8 mouse cellular contexts compared by ENCODE assay signal in the genomic region with DNA sequence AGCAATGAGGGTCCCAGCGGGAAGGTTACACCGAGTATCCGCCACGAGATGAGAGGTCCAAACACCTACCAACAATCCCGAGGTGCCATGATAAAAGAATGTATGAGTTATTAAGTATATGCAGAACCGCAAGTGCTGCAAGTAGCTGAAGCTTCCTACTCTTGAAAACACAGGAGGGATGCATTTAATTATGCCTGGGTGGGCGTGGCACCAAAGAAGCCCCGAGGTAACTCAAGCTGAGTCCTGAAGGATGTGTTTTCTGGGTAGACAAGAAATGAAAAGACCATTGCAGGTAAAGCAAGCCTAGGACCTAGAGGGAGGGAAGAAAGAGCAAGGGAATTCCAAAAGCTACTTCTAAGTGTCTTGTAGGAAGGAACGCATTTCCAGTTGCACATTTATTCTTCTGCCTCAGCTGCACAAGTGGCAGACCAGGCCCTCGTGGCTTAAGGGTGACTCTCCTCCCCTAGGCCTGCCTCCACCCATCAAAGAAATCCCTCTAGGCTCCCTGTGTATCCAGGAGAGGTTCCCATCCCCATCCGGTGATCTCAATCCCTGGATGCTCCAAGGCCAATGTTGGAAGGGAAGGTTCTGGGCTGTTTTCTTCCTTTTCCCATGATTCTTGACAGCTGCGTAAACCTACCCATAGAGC.
DNase-seq lines count a peak whose midpoint lies in the region; ATAC-seq and TF ChIP-seq lines count a peak whose summit lies in the region.

No protein-coding gene starts in this region.

- no peaks in the 10 kb centered on the region for H3K36me3 ChIP-seq in lung, embryonic 16.5 days (ENCODE audit: control insufficient read depth, insufficient read depth, low read length)
- no peaks in the 10 kb centered on the region for H3K36me3 ChIP-seq in limb, embryonic 14.5 days (ENCODE audit: control insufficient read depth, insufficient read depth, low read length)
- H3K36me3 ChIP-seq in stomach, embryonic 16.5 days (ENCODE audit: control insufficient read depth, insufficient read depth, low read length): no peaks in the 10 kb centered on the region

- H3K9ac ChIP-seq in lung, embryonic 16.5 days (ENCODE audit: low read length): peak overlapping the region; percentile 80
- H3K9ac ChIP-seq in limb, embryonic 14.5 days (ENCODE audit: low read depth, low read length, severe bottlenecking): peak overlapping the region; percentile 82
- H3K9ac ChIP-seq in stomach, embryonic 16.5 days (ENCODE audit: low read length): peak overlapping the region; percentile 80

- H3K4me3 ChIP-seq in lung, embryonic 16.5 days (ENCODE audit: low read length): peak overlapping the region; percentile 62
- H3K4me3 ChIP-seq in limb, embryonic 14.5 days (replicated peaks; ENCODE audit: low read length): peak overlapping the region; percentile 64
- H3K4me3 ChIP-seq in stomach, embryonic 16.5 days (replicated peaks; ENCODE audit: low read length): peak overlapping the region; percentile 56

- peak overlapping the region; percentile 58 for H3K4me2 ChIP-seq in lung, embryonic 16.5 days (ENCODE audit: low read depth, low read length)
- peak overlapping the region; percentile 75 for H3K4me2 ChIP-seq in limb, embryonic 14.5 days (replicated peaks; ENCODE audit: low read depth, low read length, severe bottlenecking)
- H3K4me2 ChIP-seq in stomach, embryonic 16.5 days (ENCODE audit: low read depth, low read length): peak overlapping the region; percentile 71

- no peak for ATAC-seq in CD4-positive, CD25-positive, alpha-beta regulatory T cell, adult 4 months
- no peak for ATAC-seq in lung, embryonic 16.5 days (ENCODE audit: low read depth)
- ATAC-seq in limb, embryonic 14.5 days (ENCODE audit: low FRiP score, low read depth): no peak
- no peak for ATAC-seq in stomach, embryonic 16.5 days (ENCODE audit: insufficient read depth, low FRiP score)

- 26% methylated on average over 12 of the region's 12 CpGs for WGBS in lung, embryonic 16.5 days
- 23% methylated on average over 12 of the region's 12 CpGs for WGBS in limb, embryonic 14.5 days
- 30% methylated on average over 12 of the region's 12 CpGs for WGBS in stomach, embryonic 16.5 days

- peak; percentile 8 for DNase-seq in CD4-positive, CD25-positive, alpha-beta regulatory T cell, adult 2 months (ENCODE audit: low read depth, low spot score)
- no peak for DNase-seq in lung, postnatal 4 days
- no peak for DNase-seq in limb, embryonic 14.5 days (ENCODE audit: low spot score)
- no peak for DNase-seq in cerebellum, postnatal 36 days
- DNase-seq in right cerebral cortex, postnatal 10 days (ENCODE audit: low spot score in 2 of 2): no peak

- peaks cover 11% of the 10 kb centered on the region for H3K4me1 ChIP-seq in lung, embryonic 16.5 days (replicated peaks; ENCODE audit: control insufficient read depth, insufficient read depth, low read length)
- peaks cover 42% of the 10 kb centered on the region for H3K4me1 ChIP-seq in limb, embryonic 14.5 days (ENCODE audit: control insufficient read depth, insufficient read depth, low read length)
- peaks cover 33% of the 10 kb centered on the region for H3K4me1 ChIP-seq in stomach, embryonic 16.5 days (ENCODE audit: control insufficient read depth, insufficient read depth, low read length)

- no peaks in the 10 kb centered on the region for H3K27me3 ChIP-seq in lung, embryonic 16.5 days (ENCODE audit: control insufficient read depth, insufficient read depth, low read depth, low read length)
- no peaks in the 10 kb centered on the region for H3K27me3 ChIP-seq in limb, embryonic 14.5 days (ENCODE audit: control insufficient read depth, insufficient read depth, low read length)
- no peaks in the 10 kb centered on the region for H3K27me3 ChIP-seq in stomach, embryonic 16.5 days (ENCODE audit: control insufficient read depth, insufficient read depth, low read length)

- no peak for TF ChIP-seq POLR2A in limb, embryonic 14.5 days (IDR thresholded peaks at IDR 0.05; ENCODE audit: borderline replicate concordance, extremely low read depth, insufficient read depth, insufficient read length)

- peak overlapping the region; percentile 96 for H3K27ac ChIP-seq in lung, embryonic 16.5 days (ENCODE audit: low read length)
- peak overlapping the region; percentile 97 for H3K27ac ChIP-seq in limb, embryonic 14.5 days (replicated peaks; ENCODE audit: low read depth, low read length)
- peak overlapping the region; percentile 96 for H3K27ac ChIP-seq in stomach, embryonic 16.5 days (ENCODE audit: low read length)

- H3K9me3 ChIP-seq in lung, embryonic 16.5 days (ENCODE audit: control insufficient read depth, low read length): no peaks in the 10 kb centered on the region
- H3K9me3 ChIP-seq in limb, embryonic 14.5 days (ENCODE audit: control insufficient read depth, low read length): no peaks in the 10 kb centered on the region
- H3K9me3 ChIP-seq in stomach, embryonic 16.5 days (replicated peaks; ENCODE audit: control insufficient read depth, low read length): no peaks in the 10 kb centered on the region
